Mouse (Mus musculus): ENCODE measurements around the gene Med12l. TPM values are rescaled to one million over a fixed set of nuclear protein-coding genes. Genes with fewer than 3 reads are reported as not detected.

Med12l gene
- total and polyA plus RNA-seq, 3 experiments = 0.16 TPM; not detected in 2

GRCm38 (mm10) chr3:59278254-59278533, 272.6 kb downstream of the Med12l start:
- ATAC-seq (ENCODE audit: extremely low read depth, insufficient number of reproducible peaks, low FRiP score, poor library complexity, severe bottlenecking) (no peak), DNase-seq (ENCODE audit: low spot score) (no peak)
- Histone ChIP-seq H3K9me3 (replicated peaks) (no peaks in the 10 kb centered on the region), H3K27me3 (ENCODE audit: insufficient read depth, low read length) (no peaks in the 10 kb centered on the region), H3K36me3 (replicated peaks) (no peaks in the 10 kb centered on the region), H3K4me1 (ENCODE audit: insufficient read depth, low read depth, low read length) (no peaks in the 10 kb centered on the region), H3K4me3 (ENCODE audit: low read depth, low read length) (no peak overlapping the region)
- TF ChIP-seq GATA2 (IDR thresholded peaks at IDR 0.05; ENCODE audit: borderline replicate concordance, low read depth, low read length) (no peak), CTCF (IDR thresholded peaks at IDR 0.05; ENCODE audit: low read depth, low read length) (no peak), POLR2AphosphoS5 (IDR thresholded peaks at IDR 0.05; ENCODE audit: insufficient replicate concordance, low read depth, low read length) (no peak), TAL1 (conservative IDR thresholded peaks at IDR 0.05; ENCODE audit: low read depth, low read length) (no peak), GATA1 (IDR thresholded peaks at IDR 0.05; ENCODE audit: borderline replicate concordance, low read length) (no peak)

- Histone ChIP-seq H3K4me1 (ENCODE audit: insufficient read depth, low read depth, low read length) (no peaks in the 10 kb centered on the region), H3K9me3 (replicated peaks) (no peaks in the 10 kb centered on the region)
- no peak for DNase-seq (ENCODE audit: low spot score)
Observed at GRCm38 (mm10) chr3:59278620-59279019, 273.0 kb downstream of the Med12l start.

GRCm38 (mm10) chr3:59290551-59290950, 284.9 kb downstream of the Med12l start:
- ATAC-seq (ENCODE audit: extremely low read depth, insufficient number of reproducible peaks, low FRiP score, poor library complexity, severe bottlenecking) (no peak), DNase-seq (ENCODE audit: low spot score) (no peak)
- H3K9me3 ChIP-seq (replicated peaks) = no peaks in the 10 kb centered on the region
- no peaks in the 10 kb centered on the region for H3K36me3 ChIP-seq (replicated peaks)
- no peaks in the 10 kb centered on the region for H3K4me1 ChIP-seq (ENCODE audit: insufficient read depth, low read depth, low read length)
- H3K27me3 ChIP-seq (ENCODE audit: insufficient read depth, low read length) = no peaks in the 10 kb centered on the region
- no peak overlapping the region for H3K4me3 ChIP-seq (ENCODE audit: low read depth, low read length)
- TF ChIP-seq GATA2 (IDR thresholded peaks at IDR 0.05; ENCODE audit: borderline replicate concordance, low read depth, low read length) = no peak
- no peak for TF ChIP-seq GATA1 (IDR thresholded peaks at IDR 0.05; ENCODE audit: borderline replicate concordance, low read length)
- TF ChIP-seq POLR2AphosphoS5 (IDR thresholded peaks at IDR 0.05; ENCODE audit: insufficient replicate concordance, low read depth, low read length) = no peak
- TF ChIP-seq TAL1 (conservative IDR thresholded peaks at IDR 0.05; ENCODE audit: low read depth, low read length) = no peak
- TF ChIP-seq CTCF (IDR thresholded peaks at IDR 0.05; ENCODE audit: low read depth, low read length) = no peak

More at GRCm38 (mm10) chr3:59278620-59279019, 273.0 kb downstream of the Med12l start:
- ATAC-seq (ENCODE audit: extremely low read depth, insufficient number of reproducible peaks, low FRiP score, poor library complexity, severe bottlenecking) = no peak
- TF ChIP-seq POLR2AphosphoS5 (IDR thresholded peaks at IDR 0.05; ENCODE audit: insufficient replicate concordance, low read depth, low read length) = no peak
- no peak for TF ChIP-seq GATA1 (IDR thresholded peaks at IDR 0.05; ENCODE audit: borderline replicate concordance, low read length)
- no peak for TF ChIP-seq GATA2 (IDR thresholded peaks at IDR 0.05; ENCODE audit: borderline replicate concordance, low read depth, low read length)
- no peak for TF ChIP-seq TAL1 (conservative IDR thresholded peaks at IDR 0.05; ENCODE audit: low read depth, low read length)
- no peak for TF ChIP-seq CTCF (IDR thresholded peaks at IDR 0.05; ENCODE audit: low read depth, low read length)
- no peaks in the 10 kb centered on the region for H3K36me3 ChIP-seq (replicated peaks)
- H3K4me3 ChIP-seq (ENCODE audit: low read depth, low read length) = no peak overlapping the region
- H3K27me3 ChIP-seq (ENCODE audit: insufficient read depth, low read length) = no peaks in the 10 kb centered on the region

- TF ChIP-seq POLR2AphosphoS5 (IDR thresholded peaks at IDR 0.05; ENCODE audit: insufficient replicate concordance, low read depth, low read length) = no peak
- TF ChIP-seq GATA1 (IDR thresholded peaks at IDR 0.05; ENCODE audit: borderline replicate concordance, low read length) = no peak
- TF ChIP-seq GATA2 (IDR thresholded peaks at IDR 0.05; ENCODE audit: borderline replicate concordance, low read depth, low read length) = no peak
- no peak for TF ChIP-seq TAL1 (conservative IDR thresholded peaks at IDR 0.05; ENCODE audit: low read depth, low read length)
- no peak for TF ChIP-seq CTCF (IDR thresholded peaks at IDR 0.05; ENCODE audit: low read depth, low read length)
- no peaks in the 10 kb centered on the region for H3K36me3 ChIP-seq (replicated peaks)
Observed at GRCm38 (mm10) chr3:59293437-59294199, 288.0 kb downstream of the Med12l start.

GRCm38 (mm10) chr3:59295699-59296562, 290.3 kb downstream of the Med12l start:
- no peak overlapping the region for H3K4me3 ChIP-seq (ENCODE audit: low read depth, low read length)
- no peaks in the 10 kb centered on the region for H3K4me1 ChIP-seq (ENCODE audit: insufficient read depth, low read depth, low read length)
- no peaks in the 10 kb centered on the region for H3K9me3 ChIP-seq (replicated peaks)
- TF ChIP-seq GATA1 (IDR thresholded peaks at IDR 0.05; ENCODE audit: borderline replicate concordance, low read length) (no peak), POLR2AphosphoS5 (IDR thresholded peaks at IDR 0.05; ENCODE audit: insufficient replicate concordance, low read depth, low read length) (no peak), CTCF (IDR thresholded peaks at IDR 0.05; ENCODE audit: low read depth, low read length) (no peak), GATA2 (IDR thresholded peaks at IDR 0.05; ENCODE audit: borderline replicate concordance, low read depth, low read length) (no peak), TAL1 (conservative IDR thresholded peaks at IDR 0.05; ENCODE audit: low read depth, low read length) (no peak)
- H3K27me3 ChIP-seq (ENCODE audit: insufficient read depth, low read length) = no peaks in the 10 kb centered on the region
- no peak for ATAC-seq (ENCODE audit: extremely low read depth, insufficient number of reproducible peaks, low FRiP score, poor library complexity, severe bottlenecking)
- H3K36me3 ChIP-seq (replicated peaks) = no peaks in the 10 kb centered on the region
- DNase-seq (ENCODE audit: low spot score) = no peak

More at GRCm38 (mm10) chr3:59293437-59294199, 288.0 kb downstream of the Med12l start:
- no peaks in the 10 kb centered on the region for H3K4me1 ChIP-seq (ENCODE audit: insufficient read depth, low read depth, low read length)
- ATAC-seq (ENCODE audit: extremely low read depth, insufficient number of reproducible peaks, low FRiP score, poor library complexity, severe bottlenecking) (no peak), DNase-seq (ENCODE audit: low spot score) (no peak)
- no peak overlapping the region for H3K4me3 ChIP-seq (ENCODE audit: low read depth, low read length)
- H3K27me3 ChIP-seq (ENCODE audit: insufficient read depth, low read length) = no peaks in the 10 kb centered on the region
- H3K9me3 ChIP-seq (replicated peaks) = no peaks in the 10 kb centered on the region

- Histone ChIP-seq H3K4me3 (ENCODE audit: low read depth, low read length) (no peak overlapping the region), H3K4me1 (ENCODE audit: insufficient read depth, low read depth, low read length) (no peaks in the 10 kb centered on the region), H3K9me3 (replicated peaks) (no peaks in the 10 kb centered on the region), H3K36me3 (replicated peaks) (no peaks in the 10 kb centered on the region), H3K27me3 (ENCODE audit: insufficient read depth, low read length) (no peaks in the 10 kb centered on the region)
- TF ChIP-seq GATA1 (IDR thresholded peaks at IDR 0.05; ENCODE audit: borderline replicate concordance, low read length) = no peak
- ATAC-seq (ENCODE audit: extremely low read depth, insufficient number of reproducible peaks, low FRiP score, poor library complexity, severe bottlenecking) (no peak), DNase-seq (ENCODE audit: low spot score) (no peak)
Observed at GRCm38 (mm10) chr3:59296563-59297130, 291.0 kb downstream of the Med12l start.
